Mouse (Mus musculus): ENCODE data around the gene Gm13757. TPM values are rescaled to one million over a fixed set of nuclear protein-coding genes. Genes with fewer than 3 reads are reported as not detected.
"Not testable (repeated sequence)": the region's sequence is repeated elsewhere in the genome, so short reads cannot be mapped to it uniquely, and the experiment has no call there.

The Gm13757 gene
- not detected in 2 replicates for polyA plus RNA-seq (2015; fragmentation: Nextera tagmentation; extraction: Ambion mirVana)

GRCm38 (mm10) chr2:88449031-88449430, at the start of gene Gm13757:
TSS of gene Gm13757 (minus strand) at chr2:88449131.
- Histone ChIP-seq H3K9me3 (no peaks in the 10 kb centered on the region), H3K9ac (no peak within 1 kb of the TSS), H3K27ac (replicated peaks) (no peak within 1 kb of the TSS), H3K4me2 (no peak within 1 kb of the TSS), H3K27me3 (replicated peaks) (no peaks in the 10 kb centered on the region), H3K4me3 (no peak within 1 kb of the TSS), H3K36me3 (no peaks in the 10 kb centered on the region), H3K4me1 (no peaks in the 10 kb centered on the region)
- 78% methylated on average over 1 of the region's 1 CpGs for WGBS
- no peak for ATAC-seq (ENCODE audit: extremely low read depth, insufficient number of reproducible peaks, low FRiP score, low TSS enrichment)

- no peak within 1 kb of the TSS for H3K27ac ChIP-seq (replicated peaks)
- ATAC-seq (ENCODE audit: extremely low read depth, insufficient number of reproducible peaks, low FRiP score, low TSS enrichment), result no peak
- H3K9ac ChIP-seq, result no peak within 1 kb of the TSS
- no peaks in the 10 kb centered on the region for H3K9me3 ChIP-seq
- H3K4me2 ChIP-seq, result no peak within 1 kb of the TSS
- 56% methylated on average over 2 of the region's 2 CpGs for WGBS
- no peak within 1 kb of the TSS for H3K4me3 ChIP-seq
- H3K36me3 ChIP-seq, result no peaks in the 10 kb centered on the region
- H3K27me3 ChIP-seq (replicated peaks), result no peaks in the 10 kb centered on the region
- H3K4me1 ChIP-seq, result no peaks in the 10 kb centered on the region
These were observed 44.1 kb upstream of the Gm13757 start, which contains the start of gene Olfr1185-ps1 for GRCm38 (mm10) chr2:88493020-88493419. TSS of gene Olfr1185-ps1 (plus strand) at chr2:88493320.

- no peak within 1 kb of the TSS for H3K9ac ChIP-seq
- no peak within 1 kb of the TSS for H3K4me2 ChIP-seq
- no peak for ATAC-seq (ENCODE audit: extremely low read depth, insufficient number of reproducible peaks, low FRiP score, low TSS enrichment)
- no peaks in the 10 kb centered on the region for H3K4me1 ChIP-seq
- 76% methylated on average over 2 of the region's 2 CpGs for WGBS
- H3K27ac ChIP-seq (replicated peaks), result no peak within 1 kb of the TSS
- H3K9me3 ChIP-seq, result no peaks in the 10 kb centered on the region
- no peaks in the 10 kb centered on the region for H3K27me3 ChIP-seq (replicated peaks)
- H3K36me3 ChIP-seq, result no peaks in the 10 kb centered on the region
- H3K4me3 ChIP-seq, result no peak within 1 kb of the TSS
These were observed 34.4 kb upstream of the Gm13757 start, which contains the start of gene Olfr1184 for GRCm38 (mm10) chr2:88483298-88483697. TSS of gene Olfr1184 (plus strand) at chr2:88483598.

GRCm38 (mm10) chr2:88454567-88454966, 5.6 kb upstream of the Gm13757 start, which contains the start of gene Olfr1183:
TSS of gene Olfr1183 (plus strand) at chr2:88454867.
- H3K27me3 ChIP-seq (replicated peaks); ATAC-seq (ENCODE audit: extremely low read depth, insufficient number of reproducible peaks, low FRiP score, low TSS enrichment); H3K36me3 ChIP-seq; H3K27ac ChIP-seq (replicated peaks); H3K4me1 ChIP-seq; H3K4me3 ChIP-seq; H3K4me2 ChIP-seq; H3K9ac ChIP-seq; H3K9me3 ChIP-seq: not testable (repeated sequence)
- WGBS, result 90% methylated on average over 1 of the region's 1 CpGs

GRCm38 (mm10) chr2:88426071-88426470, 22.9 kb downstream of the Gm13757 start, which contains the start of gene Olfr1181:
TSS of gene Olfr1181 (minus strand) at chr2:88426171.
- no peak within 1 kb of the TSS for H3K9ac ChIP-seq
- H3K4me1 ChIP-seq, result no peaks in the 10 kb centered on the region
- H3K9me3 ChIP-seq, result no peaks in the 10 kb centered on the region
- 74% methylated on average over 1 of the region's 1 CpGs for WGBS
- no peak for ATAC-seq (ENCODE audit: extremely low read depth, insufficient number of reproducible peaks, low FRiP score, low TSS enrichment)
- H3K36me3 ChIP-seq, result no peaks in the 10 kb centered on the region
- no peak within 1 kb of the TSS for H3K4me3 ChIP-seq
- H3K27ac ChIP-seq (replicated peaks), result no peak within 1 kb of the TSS
- no peaks in the 10 kb centered on the region for H3K27me3 ChIP-seq (replicated peaks)
- no peak within 1 kb of the TSS for H3K4me2 ChIP-seq

GRCm38 (mm10) chr2:88419051-88419450, 29.9 kb downstream of the Gm13757 start, which contains the start of gene Olfr1180:
TSS of gene Olfr1180 (minus strand) at chr2:88419151.
- WGBS, result 55% methylated on average over 2 of the region's 2 CpGs
- ATAC-seq (ENCODE audit: extremely low read depth, insufficient number of reproducible peaks, low FRiP score, low TSS enrichment), result no peak

GRCm38 (mm10) chr2:88406353-88406752, 42.6 kb downstream of the Gm13757 start, which contains the start of gene Olfr1179:
TSS of gene Olfr1179 (minus strand) at chr2:88406453.
- no peak within 1 kb of the TSS for H3K4me2 ChIP-seq
- H3K27me3 ChIP-seq (replicated peaks), result no peaks in the 10 kb centered on the region
- H3K9me3 ChIP-seq, result no peaks in the 10 kb centered on the region
- no peak within 1 kb of the TSS for H3K27ac ChIP-seq (replicated peaks)
- ATAC-seq (ENCODE audit: extremely low read depth, insufficient number of reproducible peaks, low FRiP score, low TSS enrichment), result no peak
- no peaks in the 10 kb centered on the region for H3K4me1 ChIP-seq
- H3K4me3 ChIP-seq, result no peak within 1 kb of the TSS
- H3K9ac ChIP-seq, result no peak within 1 kb of the TSS
- H3K36me3 ChIP-seq, result no peaks in the 10 kb centered on the region
- WGBS, result 74% methylated on average over 3 of the region's 3 CpGs

More at GRCm38 (mm10) chr2:88419051-88419450, 29.9 kb downstream of the Gm13757 start, which contains the start of gene Olfr1180:
- Histone ChIP-seq H3K4me3 (no peak within 1 kb of the TSS), H3K27ac (replicated peaks) (no peak within 1 kb of the TSS), H3K27me3 (replicated peaks) (no peaks in the 10 kb centered on the region), H3K36me3 (no peaks in the 10 kb centered on the region), H3K9ac (no peak within 1 kb of the TSS), H3K4me1 (no peaks in the 10 kb centered on the region), H3K9me3 (no peaks in the 10 kb centered on the region), H3K4me2 (no peak within 1 kb of the TSS)

Other genes with a start within 250 kb of the Gm13757 start
- gene Olfr1170, start 220.8 kb downstream of the Gm13757 start, polyA plus RNA-seq (2015; fragmentation: Nextera tagmentation; extraction: Ambion mirVana), result not detected in 2 replicates
- gene Olfr1173, start 169.3 kb downstream of the Gm13757 start, polyA plus RNA-seq (2015; fragmentation: Nextera tagmentation; extraction: Ambion mirVana), result not detected in 2 replicates
- not detected in 2 replicates for gene Olfr1174-ps, start 134.0 kb downstream of the Gm13757 start, polyA plus RNA-seq (2015; fragmentation: Nextera tagmentation; extraction: Ambion mirVana)
- not detected in 2 replicates for gene Olfr1175-ps, start 121.9 kb downstream of the Gm13757 start, polyA plus RNA-seq (2015; fragmentation: Nextera tagmentation; extraction: Ambion mirVana)
- gene Olfr1176, start 112.4 kb downstream of the Gm13757 start, polyA plus RNA-seq (2015; fragmentation: Nextera tagmentation; extraction: Ambion mirVana), result not detected in 2 replicates
- gene Olfr1177-ps, start 102.6 kb downstream of the Gm13757 start, polyA plus RNA-seq (2015; fragmentation: Nextera tagmentation; extraction: Ambion mirVana), result not detected in 2 replicates
- gene Olfr1178, start 62.1 kb downstream of the Gm13757 start, polyA plus RNA-seq (2015; fragmentation: Nextera tagmentation; extraction: Ambion mirVana), result not detected in 2 replicates
- not detected in 2 replicates for gene Olfr1179, start 42.7 kb downstream of the Gm13757 start, polyA plus RNA-seq (2015; fragmentation: Nextera tagmentation; extraction: Ambion mirVana)
- not detected in 2 replicates for gene Olfr1180, start 30.0 kb downstream of the Gm13757 start, polyA plus RNA-seq (2015; fragmentation: Nextera tagmentation; extraction: Ambion mirVana)
- gene Olfr1181, start 23.0 kb downstream of the Gm13757 start, polyA plus RNA-seq (2015; fragmentation: Nextera tagmentation; extraction: Ambion mirVana), result not detected in 2 replicates
- not detected in 2 replicates for gene Olfr1183, start 5.7 kb upstream of the Gm13757 start, polyA plus RNA-seq (2015; fragmentation: Nextera tagmentation; extraction: Ambion mirVana)
- not detected in 2 replicates for gene Olfr1184, start 34.5 kb upstream of the Gm13757 start, polyA plus RNA-seq (2015; fragmentation: Nextera tagmentation; extraction: Ambion mirVana)
- not detected in 2 replicates for gene Olfr1185-ps1, start 44.2 kb upstream of the Gm13757 start, polyA plus RNA-seq (2015; fragmentation: Nextera tagmentation; extraction: Ambion mirVana)
- not detected in 2 replicates for gene Olfr1186, start 69.4 kb upstream of the Gm13757 start, polyA plus RNA-seq (2015; fragmentation: Nextera tagmentation; extraction: Ambion mirVana)
- not detected in 2 replicates for gene Olfr1188, start 107.8 kb upstream of the Gm13757 start, polyA plus RNA-seq (2015; fragmentation: Nextera tagmentation; extraction: Ambion mirVana)
- gene Olfr1189, start 137.3 kb upstream of the Gm13757 start, polyA plus RNA-seq (2015; fragmentation: Nextera tagmentation; extraction: Ambion mirVana), result not detected in 2 replicates
- gene Olfr1191-ps1, start 191.4 kb upstream of the Gm13757 start, polyA plus RNA-seq (2015; fragmentation: Nextera tagmentation; extraction: Ambion mirVana), result not detected in 2 replicates
- gene Olfr1192-ps1, start 199.4 kb upstream of the Gm13757 start, polyA plus RNA-seq (2015; fragmentation: Nextera tagmentation; extraction: Ambion mirVana), result not detected in 2 replicates
- gene Olfr1193, start 226.5 kb upstream of the Gm13757 start, polyA plus RNA-seq (2015; fragmentation: Nextera tagmentation; extraction: Ambion mirVana), result not detected in 2 replicates
- not detected in 2 replicates for gene Olfr1195, start 240.1 kb upstream of the Gm13757 start, polyA plus RNA-seq (2015; fragmentation: Nextera tagmentation; extraction: Ambion mirVana)

Data from heart, embryonic 13.5 days (tissue).